Mouse (Mus musculus) c-Kit-positive CD71-positive TER-119-positive erythroid progenitor cells, embryonic 14.5 days (primary cell): ENCODE measurements around the gene Hrct1.

ENCODE experiments used
- DNase-seq: peaks from one replicate; pipeline ENCODE4 v3.0.0-alpha.2; 2013; ENCODE audit warnings: low spot score

Gene Hrct1

GRCm38 (mm10) chr4:43728576-43728954 is 1.6 kb downstream of the Hrct1 start:
- no peak for DNase-seq

- DNase-seq = no peak
These were observed 2.1 kb downstream of the Hrct1 start for GRCm38 (mm10) chr4:43729126-43729525.

DNA sequence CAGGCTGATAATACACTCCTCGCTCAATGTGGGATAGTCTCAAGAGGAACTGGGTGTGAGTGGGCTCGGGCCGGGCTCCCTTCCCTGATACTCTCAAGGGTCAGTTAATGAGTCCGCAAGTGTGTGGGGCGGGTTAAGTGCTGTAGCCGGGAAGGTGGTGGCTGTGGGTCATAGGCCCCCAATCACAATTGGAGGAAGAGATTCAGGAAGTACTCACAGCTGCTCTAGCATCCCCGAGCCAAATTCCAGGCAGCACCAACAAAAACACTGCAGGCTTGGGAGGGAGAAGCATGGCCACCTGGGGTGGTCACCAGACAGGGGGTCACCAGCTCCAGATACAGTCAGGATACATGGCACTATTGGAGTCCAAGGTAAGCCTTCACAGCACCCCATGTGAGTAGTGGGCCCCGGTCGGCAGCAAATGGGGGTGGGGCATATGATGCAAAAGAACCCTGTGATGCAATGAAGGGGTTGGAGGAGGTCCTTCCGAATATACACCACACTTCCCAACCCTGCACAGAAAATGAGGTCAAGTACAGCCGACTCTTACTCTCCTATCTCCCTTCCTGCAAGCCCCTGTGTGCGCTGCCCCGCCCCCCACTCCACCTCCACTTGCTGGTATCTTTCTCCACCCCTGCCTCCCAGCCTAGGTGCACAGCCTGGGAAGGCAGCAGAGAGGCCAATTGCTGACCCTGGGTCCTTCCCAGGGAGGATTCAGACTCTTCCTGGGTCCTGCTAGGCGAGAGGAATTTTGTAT is 3.0 kb downstream of the Hrct1 start, which contains the start of gene Spaar:
Gene Spaar (plus strand): TSS at position 241 of the 757 bp plus-strand sequence.
- DNase-seq = peak; percentile 6

DNA sequence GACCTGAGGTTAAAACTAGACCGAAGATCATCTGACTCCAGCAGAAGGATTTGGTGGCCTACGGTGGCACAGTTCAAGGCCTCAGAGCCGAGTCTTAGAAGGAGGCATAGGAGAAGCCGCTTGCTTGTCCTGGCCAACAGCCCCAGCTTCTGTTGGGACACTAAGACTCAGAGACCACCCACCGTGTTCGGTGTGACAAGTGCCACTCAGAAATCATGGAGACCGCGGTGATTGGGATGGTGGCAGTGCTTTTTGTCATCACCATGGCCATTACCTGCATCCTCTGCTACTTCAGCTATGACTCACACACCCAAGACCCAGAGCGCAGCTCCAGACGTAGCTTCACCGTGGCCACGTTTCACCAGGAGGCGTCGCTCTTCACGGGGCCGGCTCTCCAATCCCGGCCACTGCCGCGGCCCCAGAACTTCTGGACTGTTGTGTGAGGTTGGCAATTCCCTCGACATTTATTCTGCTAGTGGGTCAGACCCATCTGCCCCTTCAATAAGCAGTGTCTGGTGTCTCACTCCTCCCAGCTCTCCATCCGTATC is 3.8 kb downstream of the Hrct1 start:
- DNase-seq = no peak

GRCm38 (mm10) chr4:43732171-43732570 is 5.2 kb downstream of the Hrct1 start:
- no peak for DNase-seq

DNA sequence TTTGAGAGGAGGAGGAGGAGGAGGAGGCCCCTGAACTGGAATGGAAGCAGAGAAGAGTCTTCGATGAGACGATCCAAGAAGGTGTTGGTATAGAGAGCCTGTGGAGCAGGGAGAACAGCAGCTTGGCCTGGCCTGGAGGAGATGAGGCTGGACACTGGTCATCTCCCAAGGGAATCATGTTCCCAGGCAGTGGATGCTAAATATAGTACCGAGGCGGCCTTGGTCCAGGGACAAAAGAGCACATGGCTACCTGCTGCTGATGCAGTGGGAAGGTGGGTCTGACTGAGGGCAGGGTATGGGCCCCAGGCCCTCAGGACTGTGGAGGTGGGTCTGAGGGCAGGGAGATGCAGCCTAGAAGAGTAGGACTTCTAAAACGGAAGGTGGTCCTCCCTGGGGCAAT is 6.2 kb downstream of the Hrct1 start:
- no peak for DNase-seq

- no peak for DNase-seq
These were observed 10.2 kb downstream of the Hrct1 start for GRCm38 (mm10) chr4:43737144-43737543.

DNA sequence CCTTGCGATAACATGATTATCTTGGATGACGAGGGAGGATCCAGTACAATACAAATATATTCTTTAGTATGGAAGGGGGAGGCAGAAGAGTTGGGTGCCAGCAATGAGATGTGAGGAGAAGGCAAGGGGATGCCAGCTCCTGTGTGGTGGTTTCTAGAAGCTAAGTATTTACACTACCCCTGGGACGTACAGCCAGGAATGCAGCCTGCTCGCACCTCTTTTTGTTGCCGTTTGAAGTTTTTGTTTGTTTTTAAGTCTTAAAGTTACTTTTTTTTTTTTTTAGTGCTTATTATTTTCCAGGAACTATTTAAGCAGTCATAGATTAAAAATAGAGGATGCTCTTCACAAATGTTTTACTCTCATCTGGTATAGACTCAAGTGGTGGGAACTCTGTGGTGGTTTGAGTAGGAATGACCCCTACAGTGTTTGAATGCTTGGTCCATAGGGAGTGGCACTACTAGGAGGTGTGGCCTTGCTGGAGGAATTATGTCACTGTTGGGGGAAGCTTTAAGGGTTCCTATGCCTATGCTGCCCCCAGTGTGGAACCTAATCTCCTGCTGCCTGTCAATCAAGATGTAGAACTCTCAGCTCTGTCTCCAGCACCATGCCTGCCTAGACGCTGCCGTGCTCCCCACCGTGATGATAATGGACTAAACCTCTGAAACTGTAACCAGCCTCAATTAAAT is 12.1 kb downstream of the Hrct1 start:
- no peak for DNase-seq

DNA sequence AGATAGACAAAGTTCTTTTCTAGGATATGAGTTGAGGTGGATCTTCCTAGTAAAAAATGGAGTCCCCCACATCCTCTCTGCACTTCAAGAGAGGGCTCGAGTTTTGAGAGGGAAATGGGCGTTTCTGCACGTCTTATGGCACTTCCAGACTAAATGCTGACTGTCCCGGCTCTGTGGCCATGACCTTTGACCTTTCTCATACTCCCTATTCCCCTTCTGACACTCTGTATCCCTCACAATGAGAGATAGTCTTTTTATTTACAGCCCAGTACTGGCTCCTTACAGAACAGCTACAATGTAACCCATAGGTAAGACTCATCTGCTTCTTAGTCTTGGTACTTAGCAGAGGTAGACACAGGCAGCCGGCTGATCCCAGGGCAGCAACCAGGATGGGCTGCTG is 14.5 kb downstream of the Hrct1 start:
- DNase-seq = no peak

GRCm38 (mm10) chr4:43742637-43743036 is 15.6 kb downstream of the Hrct1 start:
- no peak for DNase-seq

GRCm38 (mm10) chr4:43743099-43743498 is 16.1 kb downstream of the Hrct1 start:
- no peak for DNase-seq

- peak; percentile 22 for DNase-seq
These were observed 18.2 kb downstream of the Hrct1 start for GRCm38 (mm10) chr4:43745187-43745586.

DNA sequence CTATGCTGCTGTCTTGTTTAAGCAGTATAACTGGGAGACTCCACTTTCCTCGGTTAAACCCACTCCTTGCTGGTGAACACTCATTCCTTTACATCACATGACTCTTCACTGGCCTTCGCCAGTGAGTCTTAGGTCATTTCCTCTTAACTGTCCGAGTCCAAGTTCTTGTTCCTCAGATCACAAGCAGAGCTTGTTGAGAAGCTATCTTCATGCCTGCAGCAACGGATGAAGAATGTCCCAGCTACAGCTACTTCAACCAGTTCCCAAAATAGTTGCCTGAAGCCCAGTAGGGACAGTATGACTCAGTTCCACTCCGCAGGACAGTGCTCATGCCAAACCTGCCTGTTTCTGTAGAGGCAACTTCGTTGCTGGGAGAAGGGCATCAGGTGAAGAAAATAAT is 30.2 kb downstream of the Hrct1 start:
- no peak for DNase-seq

DNA sequence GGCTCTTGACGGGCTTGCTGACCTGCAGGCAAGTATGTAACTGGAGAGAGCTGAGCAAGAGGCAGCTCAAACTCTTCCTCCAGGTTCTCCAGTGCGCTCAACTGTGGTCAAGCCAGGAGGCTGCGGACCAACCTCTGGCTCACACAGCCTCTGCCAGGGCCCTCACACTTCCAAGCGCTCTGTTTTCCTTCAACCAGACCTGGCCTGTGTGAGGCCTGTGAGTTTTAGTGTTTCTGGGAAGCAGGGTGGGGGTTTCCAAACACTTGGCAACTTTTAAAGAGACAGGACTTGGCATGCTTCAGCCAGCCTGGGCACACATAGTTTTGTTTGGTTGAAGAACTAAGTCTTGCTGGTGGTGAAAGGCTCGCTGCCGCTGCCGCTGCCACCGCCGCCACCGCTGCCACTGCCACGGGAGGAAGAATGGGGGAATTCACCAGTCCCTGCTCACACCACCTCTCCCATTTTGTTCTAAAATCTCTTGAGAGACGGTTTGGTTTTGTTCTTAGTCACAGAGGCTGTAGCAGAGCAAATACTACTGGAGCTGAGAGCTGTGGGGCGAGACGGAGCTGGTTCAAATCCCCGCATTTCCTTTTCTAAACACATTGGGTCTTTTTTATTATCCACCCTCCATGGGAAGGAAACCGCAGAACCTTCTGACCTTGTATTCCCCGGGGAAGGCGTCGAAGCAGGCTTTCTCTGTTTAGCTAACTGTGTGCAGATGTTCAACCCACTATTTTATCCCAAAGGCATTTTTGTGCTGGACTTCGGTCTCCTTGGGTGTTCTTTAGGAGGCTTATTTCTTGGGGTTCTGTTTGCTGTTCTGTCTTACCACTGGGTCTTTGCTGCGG is 32.8 kb downstream of the Hrct1 start:
- no peak for DNase-seq

DNA sequence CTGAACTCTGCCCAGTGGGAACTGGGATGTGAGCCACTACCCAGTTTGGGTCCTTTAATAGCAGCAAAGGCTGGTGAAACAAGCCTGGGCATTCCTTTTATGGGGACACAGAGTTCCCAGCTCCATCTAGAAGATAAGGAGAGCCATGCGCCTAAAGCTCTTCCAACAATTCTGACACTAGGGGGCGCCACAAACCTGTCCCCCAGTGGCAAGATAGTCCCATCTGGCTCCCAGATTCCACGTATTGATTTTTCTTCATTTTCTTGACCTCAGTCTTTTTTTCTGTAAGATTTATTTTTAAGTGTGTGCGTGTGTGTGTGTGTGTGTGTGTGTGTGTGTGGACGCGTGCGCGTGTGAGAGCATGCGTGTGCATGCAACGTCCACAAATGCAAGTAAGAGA is 33.5 kb downstream of the Hrct1 start:
- peak; percentile 29 for DNase-seq

DNA sequence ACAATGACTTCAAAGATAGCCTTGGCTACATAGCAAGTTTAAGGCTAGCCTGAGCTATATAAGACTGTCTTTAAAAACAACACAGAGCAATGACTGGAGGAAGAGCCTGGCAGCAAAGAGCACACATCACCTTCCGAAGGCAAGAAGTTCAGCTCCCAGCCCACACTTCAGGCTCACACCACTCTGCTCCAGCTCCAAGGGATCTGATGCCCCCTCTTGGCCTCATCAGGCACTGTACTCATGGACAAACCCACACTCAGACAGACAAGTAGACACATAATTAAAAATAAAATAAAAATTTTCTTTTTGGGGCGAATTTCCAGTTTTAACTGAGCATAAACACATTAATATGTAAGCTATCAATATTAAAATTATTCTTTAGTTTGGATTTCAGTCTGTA is 34.3 kb downstream of the Hrct1 start:
- DNase-seq = no peak

DNA sequence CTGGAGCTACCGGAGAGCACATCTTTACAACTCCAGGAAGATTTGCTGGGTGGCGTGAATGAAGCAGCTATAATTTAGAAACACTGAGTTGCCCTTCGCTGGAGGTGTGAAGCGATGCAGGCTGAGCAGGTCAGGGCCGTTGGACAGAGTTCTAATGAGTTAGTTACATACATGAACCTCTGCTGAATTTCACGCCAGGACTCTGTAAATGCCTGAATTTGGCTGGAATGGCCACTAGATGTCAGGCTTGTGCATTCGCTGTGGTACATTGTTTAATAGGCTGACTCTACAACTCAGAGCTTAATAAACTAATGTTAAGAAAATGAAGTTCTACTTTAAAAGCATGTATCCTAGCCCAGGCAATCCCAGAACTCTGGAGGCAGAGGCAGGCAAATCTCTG is 36.4 kb downstream of the Hrct1 start:
- peak; percentile 18 for DNase-seq

- no peak for DNase-seq
These were observed 41.4 kb downstream of the Hrct1 start for GRCm38 (mm10) chr4:43768341-43768740.

- DNase-seq = no peak
These were observed 42.4 kb downstream of the Hrct1 start for GRCm38 (mm10) chr4:43769374-43769773.

DNA sequence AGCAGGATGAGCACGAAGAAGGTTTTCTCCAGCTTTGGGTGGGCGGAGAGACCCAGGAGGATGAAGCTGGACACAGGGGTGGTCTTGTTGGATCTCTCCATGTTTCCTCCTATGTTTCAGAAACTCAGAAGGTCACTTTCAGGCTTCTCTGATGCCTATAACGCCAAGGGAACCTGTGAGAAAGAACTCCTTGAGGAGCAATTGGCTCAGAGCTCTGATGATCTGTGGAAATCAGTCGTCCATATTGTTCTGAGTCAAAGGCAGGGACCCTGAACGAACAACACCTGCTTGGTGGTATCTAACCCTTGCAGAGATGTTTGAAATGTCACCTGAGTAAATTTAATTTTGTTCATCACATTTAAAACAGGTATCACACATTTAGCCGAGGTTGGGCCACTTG is 43.9 kb downstream of the Hrct1 start, which contains the start of gene Olfr159:
Gene Olfr159 (minus strand): TSS at position 101 of the 400 bp plus-strand sequence.
- DNase-seq = no peak

DNA sequence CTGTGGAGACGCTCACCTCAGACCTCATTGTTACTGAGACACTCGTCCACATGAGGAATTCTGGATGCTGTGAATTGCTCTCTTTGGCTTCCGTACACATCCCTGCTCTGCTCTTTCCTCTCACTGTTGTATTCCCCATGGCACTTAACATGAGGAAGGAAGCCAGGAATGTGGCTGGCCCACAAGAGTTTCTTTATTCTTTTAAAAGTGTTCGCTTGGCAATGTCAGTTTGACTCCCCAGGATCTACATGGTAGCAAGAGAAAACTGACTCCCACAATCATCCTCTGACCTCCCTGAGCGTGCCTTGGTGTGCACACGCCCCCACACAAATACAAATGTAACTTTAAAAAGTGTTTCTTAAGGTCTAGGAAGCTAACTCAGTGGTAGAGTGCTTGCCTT is 44.6 kb downstream of the Hrct1 start:
- no peak for DNase-seq

DNA sequence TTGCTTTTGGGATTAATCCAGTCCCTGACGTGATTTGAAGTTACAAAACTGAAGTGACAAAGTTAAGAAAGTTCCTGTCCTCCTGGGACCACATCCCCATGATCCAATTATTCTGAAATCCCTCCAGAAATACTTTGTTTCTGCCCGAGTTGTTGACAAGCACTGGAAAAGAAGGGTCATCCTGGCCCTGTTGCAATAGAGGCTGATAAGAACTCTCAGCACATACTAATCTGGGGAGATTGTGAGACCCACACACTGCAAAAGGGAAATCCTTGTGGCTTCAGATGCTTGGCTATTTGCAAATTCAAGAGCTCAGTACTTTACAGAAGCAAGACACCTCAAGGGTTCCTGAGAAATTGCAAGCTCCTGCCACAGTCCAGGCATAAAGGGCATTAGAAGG is 45.3 kb downstream of the Hrct1 start:
- DNase-seq = no peak
